Mouse (Mus musculus): Measurements from ENCODE around the gene Ugt2b35.
"Not testable (repeated sequence)": the region's sequence is repeated elsewhere in the genome, so short reads cannot be mapped to it uniquely, and the experiment has no call there.

Gene Ugt2b35

GRCm38 (mm10) chr5:87000395-87001073 is at the start of gene Ugt2b35:
Gene Ugt2b35, plus strand, starts transcription at chr5:87000860.
- in situ Hi-C loops (cut with MboI; ENCODE audit: unreplicated experiment in 2 of 2) = no loop called here

GRCm38 (mm10) chr5:86960504-86960903 is 40.2 kb upstream of the Ugt2b35 start:
- in situ Hi-C loops (cut with MboI; ENCODE audit: unreplicated experiment in 2 of 2) = no loop called here

GRCm38 (mm10) chr5:86961587-86962358 is 38.9 kb upstream of the Ugt2b35 start:
- in situ Hi-C loops (cut with MboI; ENCODE audit: unreplicated experiment in 2 of 2) = no loop called here

DNA sequence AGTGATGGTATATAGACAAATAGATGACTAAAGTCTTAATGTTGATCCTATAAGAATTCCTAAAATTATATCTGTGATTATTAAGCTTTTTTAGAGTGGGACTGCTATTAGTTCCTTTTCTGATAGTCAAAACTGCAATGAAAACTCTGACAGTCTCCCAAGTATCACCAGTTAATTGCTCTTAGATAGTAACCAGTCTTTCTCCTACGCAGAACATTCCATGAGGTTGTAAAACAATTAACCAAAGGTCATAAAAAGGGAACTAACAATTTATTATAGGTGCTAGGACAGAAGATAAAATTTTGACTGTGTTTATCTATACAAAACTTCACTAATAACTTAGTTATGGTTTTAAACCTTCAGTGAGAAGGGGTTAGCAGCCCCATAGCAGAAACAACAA is 37.8 kb upstream of the Ugt2b35 start:
- in situ Hi-C loops (cut with MboI; ENCODE audit: unreplicated experiment in 2 of 2) = not testable (repeated sequence)

GRCm38 (mm10) chr5:86967271-86967670 is 33.4 kb upstream of the Ugt2b35 start:
- in situ Hi-C loops (cut with MboI; ENCODE audit: unreplicated experiment in 2 of 2) = not testable (repeated sequence)

GRCm38 (mm10) chr5:87004735-87005134 is 4.1 kb downstream of the Ugt2b35 start:
- in situ Hi-C loops (cut with MboI; ENCODE audit: unreplicated experiment in 2 of 2) = no loop called here

GRCm38 (mm10) chr5:87015477-87015876 is 14.8 kb downstream of the Ugt2b35 start:
- in situ Hi-C loops (cut with MboI; ENCODE audit: unreplicated experiment in 2 of 2) = no loop called here

- in situ Hi-C loops (cut with MboI; ENCODE audit: unreplicated experiment in 2 of 2) = no loop called here
Observed at GRCm38 (mm10) chr5:87027359-87027758, 26.7 kb downstream of the Ugt2b35 start.

- in situ Hi-C loops (cut with MboI; ENCODE audit: unreplicated experiment in 2 of 2) = no loop called here
Observed at GRCm38 (mm10) chr5:87030624-87031023, 30.0 kb downstream of the Ugt2b35 start.

All from v-Abl transformed pro-B cells (cell line).